Mouse (Mus musculus): Measurements from ENCODE around the gene Cdrt4.
A peak's percentile ranks its signal among the peaks of the same experiment; 100 is the strongest.

Gene Cdrt4

DNA sequence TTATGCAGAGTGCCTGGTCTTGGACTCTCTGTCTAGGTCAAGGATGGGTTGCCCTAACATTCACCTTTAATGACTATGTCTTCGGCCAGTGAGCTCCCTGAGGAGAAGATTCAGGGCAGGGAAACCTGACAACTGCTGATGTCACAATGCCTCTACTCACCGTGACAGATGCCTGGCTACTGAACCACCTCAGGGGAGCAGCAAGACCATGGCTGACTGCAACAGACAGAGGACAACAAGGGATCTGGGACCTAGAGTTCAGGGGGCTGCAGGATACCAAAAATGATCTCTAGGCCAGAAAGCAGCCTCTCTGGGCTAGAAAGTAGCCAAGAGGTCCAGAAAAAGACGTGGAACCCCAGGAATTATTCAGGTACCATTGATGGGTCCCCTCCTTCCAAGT, at the start of gene Cdrt4:
Cdrt4 (plus strand) TSS at position 182 of the 400 bp plus-strand sequence.
- DNase-seq, result no peak

DNA sequence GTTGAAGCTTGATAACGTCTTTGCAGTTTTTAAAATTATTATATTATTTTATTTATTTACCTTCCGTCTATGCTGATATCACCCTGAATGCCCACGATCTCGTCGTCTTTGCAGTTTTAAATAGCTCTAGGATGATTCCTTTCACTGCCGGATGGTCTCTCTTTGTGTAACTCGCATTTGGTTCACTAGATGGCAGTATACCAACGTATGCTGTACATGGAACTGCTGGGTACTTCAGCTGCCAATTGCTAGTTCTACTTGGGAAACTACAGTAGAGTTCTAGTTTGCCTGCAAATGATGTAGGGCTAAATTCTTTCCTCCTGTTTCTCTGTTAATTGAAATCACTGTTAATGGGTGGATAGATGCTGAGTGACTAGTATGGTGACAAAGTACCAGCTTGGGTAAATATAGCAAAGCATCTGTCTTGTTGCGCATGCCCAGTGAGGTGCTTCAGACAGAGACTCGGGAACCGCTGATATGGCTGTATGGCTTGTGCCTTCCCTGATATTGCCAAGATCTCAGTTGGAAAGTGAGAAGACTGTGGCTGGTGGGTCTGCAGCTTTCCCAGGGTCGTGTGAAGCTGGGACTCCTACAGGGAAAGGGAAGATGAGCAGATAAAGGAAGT, 49.2 kb upstream of the Cdrt4 start:
- DNase-seq, result peak; percentile 58

DNA sequence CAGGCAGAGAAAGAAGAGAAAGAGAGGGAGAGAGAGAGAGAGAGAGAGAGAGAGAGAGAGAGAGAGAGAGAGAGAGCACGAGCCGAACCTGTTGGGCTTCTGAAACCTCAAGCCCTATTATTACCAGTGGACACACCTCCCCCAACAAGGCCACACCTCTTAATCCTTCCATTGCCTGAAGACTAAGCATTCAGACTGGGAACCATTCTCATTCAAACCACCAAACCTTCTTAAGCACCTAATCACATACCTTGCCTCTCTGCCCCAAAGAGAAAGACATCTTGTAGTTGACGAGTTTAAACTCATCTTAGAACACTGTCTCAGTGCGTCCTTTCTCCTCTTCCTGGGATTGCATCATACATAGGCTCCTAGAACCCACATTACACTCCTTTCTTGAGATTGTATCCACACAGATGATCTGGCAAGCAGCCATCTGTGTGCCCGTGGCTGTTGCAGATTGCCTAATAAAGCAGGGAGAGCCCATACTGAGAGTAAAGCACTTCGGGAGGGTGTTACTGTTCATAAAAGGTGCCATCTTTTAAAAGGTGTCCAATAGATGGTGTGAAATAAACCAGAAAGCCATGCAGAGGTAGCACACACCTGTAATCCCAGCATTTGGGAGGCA, 47.0 kb upstream of the Cdrt4 start:
- no peak for DNase-seq

DNA sequence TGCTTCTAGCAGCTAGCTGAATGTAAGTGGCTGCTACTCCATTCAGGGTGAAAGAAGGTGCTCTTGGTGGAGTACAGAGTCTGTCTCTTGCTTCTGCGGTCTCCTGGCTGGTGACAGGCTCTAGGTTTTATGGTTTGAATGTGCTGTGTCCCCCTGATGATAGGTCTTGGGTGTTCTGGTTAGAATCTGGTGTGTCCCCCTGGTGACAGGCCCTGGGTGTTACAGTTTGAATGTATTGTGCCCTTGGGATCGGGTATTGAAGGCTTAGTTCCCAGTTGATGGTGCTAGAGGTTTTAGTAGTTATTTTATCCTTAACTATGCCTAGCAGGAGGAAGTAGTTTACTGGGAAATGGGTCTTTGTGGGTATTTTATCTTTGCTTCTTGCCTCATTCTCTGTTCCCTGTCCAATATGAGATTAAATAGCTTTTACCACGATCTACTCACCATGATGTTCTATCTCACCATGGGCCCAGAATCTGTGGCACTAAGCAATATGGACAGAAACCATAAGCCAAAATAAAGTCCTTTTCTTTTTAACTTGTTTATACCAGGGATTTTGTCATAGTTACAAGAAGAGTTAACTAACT, 41.2 kb upstream of the Cdrt4 start:
- DNase-seq, result no peak

DNA sequence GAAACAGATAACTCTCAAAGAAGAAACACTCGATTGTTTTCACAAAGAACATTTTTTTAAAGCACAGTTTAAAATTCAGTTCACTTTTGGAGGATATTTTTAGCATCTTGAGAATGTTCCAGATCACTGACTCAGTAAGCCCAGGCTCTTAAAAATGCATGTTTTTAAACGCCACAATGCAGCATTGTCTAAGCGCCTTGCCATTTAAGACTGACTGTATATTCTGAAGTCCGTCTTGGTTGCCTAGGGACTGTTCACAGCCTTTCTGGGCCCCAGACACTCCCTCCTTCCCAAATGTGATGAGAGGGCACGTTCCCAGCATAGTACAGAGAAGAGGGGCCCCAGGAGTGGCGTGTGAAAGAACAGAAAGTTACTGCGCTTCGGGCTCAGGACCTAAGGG, 39.6 kb upstream of the Cdrt4 start:
- DNase-seq, result no peak

- DNase-seq, result no peak
Observed at GRCm38 (mm10) chr11:62913141-62913540, 37.9 kb upstream of the Cdrt4 start.

DNA sequence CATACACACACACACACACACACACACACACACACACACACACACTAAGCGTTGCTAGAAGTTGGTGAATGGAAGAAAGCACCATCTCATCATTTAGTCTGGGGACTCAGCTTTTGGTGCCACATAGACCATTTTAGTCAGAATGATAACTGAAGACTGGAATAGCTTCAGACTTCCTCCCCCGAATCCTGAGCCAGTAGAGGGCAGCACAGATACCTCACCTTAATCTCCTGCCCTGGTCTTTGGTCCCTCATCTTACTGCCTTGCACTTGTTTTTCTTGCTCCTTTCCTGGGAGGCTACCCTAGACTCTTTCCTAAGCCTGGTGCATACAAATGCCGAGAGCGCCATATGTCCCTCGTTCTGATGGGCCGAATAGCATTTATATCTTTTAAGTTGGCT, 36.5 kb upstream of the Cdrt4 start:
- DNase-seq, result no peak

GRCm38 (mm10) chr11:62915486-62915885, 35.5 kb upstream of the Cdrt4 start:
- DNase-seq, result no peak

DNA sequence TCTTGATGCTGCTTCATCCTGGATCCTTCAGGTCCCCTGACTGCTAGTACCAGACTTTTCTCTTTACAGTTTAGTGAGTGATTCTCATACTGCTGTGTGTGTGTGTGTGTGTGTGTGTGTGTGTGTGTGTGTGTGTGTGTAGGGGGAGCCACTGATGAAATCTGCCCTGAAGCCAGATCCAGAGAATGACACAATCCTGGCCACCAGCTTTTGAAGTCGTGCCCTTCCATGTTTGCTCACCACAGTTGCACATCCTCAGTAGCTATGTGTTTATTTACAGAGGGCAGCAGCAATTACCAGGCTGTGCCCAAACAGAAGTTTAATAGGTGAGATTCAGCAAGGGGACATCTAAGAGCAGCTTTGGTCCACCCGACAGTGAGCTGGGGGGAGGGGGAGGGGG, 34.2 kb upstream of the Cdrt4 start:
- DNase-seq, result no peak

- no peak for DNase-seq
Observed at GRCm38 (mm10) chr11:62919946-62920742, 30.8 kb upstream of the Cdrt4 start.

DNA sequence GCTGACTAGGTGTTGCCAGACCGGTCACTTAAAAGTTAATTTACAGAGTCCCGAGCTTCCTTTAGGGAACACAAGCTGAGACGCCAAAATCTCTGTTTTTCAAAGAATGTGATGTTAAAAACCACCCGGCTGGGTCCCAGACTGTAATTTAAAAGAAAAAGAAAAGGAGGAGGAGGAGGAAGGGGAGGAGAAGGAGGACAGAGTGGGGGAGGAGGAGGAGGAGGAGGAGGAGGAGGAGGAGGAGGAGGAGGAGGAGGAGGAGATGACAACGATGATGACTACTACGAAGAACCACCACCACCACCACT, 30.3 kb upstream of the Cdrt4 start:
- DNase-seq, result no peak

DNA sequence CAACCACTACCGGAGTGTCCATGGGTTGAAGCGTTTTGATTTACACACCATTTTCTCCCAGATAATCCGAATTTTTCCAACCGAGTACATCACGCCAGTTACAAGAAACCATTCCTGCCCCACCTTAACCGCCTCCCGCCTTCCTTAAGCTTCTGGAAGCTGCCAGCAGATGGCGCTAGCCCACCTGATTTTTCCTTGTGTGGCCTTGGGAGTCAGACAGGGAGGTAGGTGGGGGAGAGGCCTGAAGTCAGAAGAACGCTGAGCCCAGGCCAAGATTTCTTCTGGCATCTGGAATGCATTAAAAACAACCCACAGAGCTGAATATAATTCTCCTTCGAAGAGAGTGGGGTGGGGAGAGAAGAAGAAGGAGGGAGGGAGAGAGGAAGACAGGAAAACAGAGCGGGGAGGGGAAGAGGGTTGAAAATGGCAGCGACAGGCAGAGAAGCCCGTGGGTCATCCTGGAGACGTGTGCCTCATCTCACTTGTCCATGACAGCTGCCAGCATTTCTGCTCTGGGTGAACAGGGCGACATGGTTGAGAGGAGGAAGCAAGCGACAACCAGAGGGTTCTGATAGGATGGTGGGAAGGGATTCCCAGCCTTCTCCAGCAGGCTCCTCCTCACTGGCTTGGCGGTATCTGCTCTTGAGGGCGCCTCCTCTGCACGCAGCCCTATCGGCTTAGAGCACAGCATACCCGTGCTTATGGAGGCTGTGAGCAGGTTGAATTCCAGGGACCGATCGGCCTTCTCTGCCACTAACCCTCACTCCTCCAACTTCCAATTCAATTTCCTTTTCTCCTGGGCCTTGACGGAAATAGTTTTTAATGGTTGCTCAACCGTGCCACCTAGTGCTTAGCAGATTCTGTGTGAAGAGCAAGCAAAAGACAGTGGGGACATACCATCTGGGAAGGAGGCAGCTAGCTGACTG, 29.7 kb upstream of the Cdrt4 start:
- DNase-seq, result peak; percentile 88

- DNase-seq, result no peak
Observed at GRCm38 (mm10) chr11:62924091-62924761, 26.8 kb upstream of the Cdrt4 start.

- DNase-seq, result no peak
Observed at GRCm38 (mm10) chr11:62929799-62930198, 21.2 kb upstream of the Cdrt4 start.

DNA sequence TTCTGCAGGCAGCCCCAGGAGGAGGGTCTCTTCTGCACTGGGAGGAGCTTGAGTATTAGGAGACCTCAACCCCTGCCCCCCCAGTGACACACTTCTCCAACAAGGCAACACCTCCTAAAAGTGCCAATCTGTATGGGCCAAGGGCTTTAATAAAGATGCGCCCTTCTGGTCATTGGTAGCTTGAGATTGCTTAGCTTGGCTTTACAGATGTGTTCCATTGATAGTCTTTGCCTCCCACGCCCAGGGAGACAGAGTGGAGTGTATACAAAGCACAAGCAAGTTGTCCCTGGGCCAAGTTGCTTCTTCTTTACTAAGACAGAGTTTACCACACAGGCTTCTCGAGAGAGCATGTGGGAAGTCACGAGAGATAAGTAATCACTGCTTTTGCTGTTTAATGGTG, 20.4 kb upstream of the Cdrt4 start:
- DNase-seq, result no peak

GRCm38 (mm10) chr11:62931141-62931540, 19.9 kb upstream of the Cdrt4 start:
- DNase-seq, result no peak

GRCm38 (mm10) chr11:62933099-62933498, 17.9 kb upstream of the Cdrt4 start:
- no peak for DNase-seq

DNA sequence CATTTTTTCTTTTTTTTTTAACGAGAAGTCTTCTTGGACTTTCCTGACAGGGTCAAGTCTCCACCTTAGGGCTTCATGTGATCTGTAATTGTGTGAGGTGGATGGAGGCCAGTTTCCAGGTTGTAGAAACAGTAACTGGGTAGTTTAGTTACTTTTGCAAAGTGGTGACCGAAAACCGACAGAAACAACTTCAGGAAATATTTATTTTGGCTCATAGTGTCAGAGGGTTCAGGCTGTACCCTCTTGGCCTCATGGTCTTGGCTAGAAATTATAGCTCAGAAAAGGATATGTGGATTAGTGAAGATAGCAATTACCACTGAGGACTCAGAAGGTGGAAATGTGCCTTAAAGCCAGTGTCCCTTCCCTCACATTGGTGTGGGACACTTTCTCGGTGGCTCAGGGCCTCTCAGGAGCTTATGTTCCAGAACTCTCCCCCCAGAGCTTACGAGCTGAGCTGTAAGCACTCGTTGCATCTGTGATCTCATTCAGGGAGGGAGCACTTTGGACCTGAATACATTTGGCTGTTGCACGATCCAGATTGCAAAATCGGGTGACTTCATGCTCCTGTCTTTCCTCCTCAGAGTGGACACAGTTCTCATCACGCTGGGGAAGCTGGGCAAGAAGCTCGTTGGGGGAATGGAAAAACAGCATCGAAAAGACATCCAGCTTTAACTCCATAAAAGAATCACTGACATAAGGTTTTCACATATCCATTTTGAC, 16.0 kb upstream of the Cdrt4 start:
- no peak for DNase-seq

DNA sequence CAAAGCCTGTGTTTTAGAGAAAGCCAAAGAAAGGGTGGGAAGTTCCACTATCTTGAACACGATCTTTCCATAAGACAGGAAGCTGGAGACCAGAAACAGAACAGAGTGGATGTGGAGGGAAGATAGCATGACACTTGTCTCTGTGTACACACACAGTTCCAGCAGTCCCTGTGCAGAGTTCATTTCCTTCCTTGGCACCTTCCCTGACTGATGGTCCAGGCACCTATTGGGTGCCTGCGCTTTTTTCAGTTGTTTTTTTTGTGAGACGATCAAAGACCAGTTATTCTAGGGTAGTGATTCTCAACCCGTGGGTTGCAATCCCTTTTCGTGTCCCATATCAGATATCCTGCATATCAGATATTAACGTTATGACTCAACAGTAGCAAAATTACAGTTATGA, 13.0 kb upstream of the Cdrt4 start:
- no peak for DNase-seq

GRCm38 (mm10) chr11:62938921-62939320, 12.1 kb upstream of the Cdrt4 start:
- DNase-seq, result no peak

GRCm38 (mm10) chr11:62940176-62940575, 10.8 kb upstream of the Cdrt4 start:
- DNase-seq, result no peak

GRCm38 (mm10) chr11:62943538-62943937, 7.5 kb upstream of the Cdrt4 start:
- DNase-seq, result no peak
